Mouse (Mus musculus) stomach, embryonic 16.5 days (tissue): ENCODE data around the gene Prickle2. TPM values are rescaled to one million over a fixed set of nuclear protein-coding genes. Genes with fewer than 3 reads are reported as not detected.

Experiments
- ATAC-seq: fragments of 200-750 bp; cut with Nextera tagmentation; 2 replicates; pipeline ENCODE4 v1.8.0; 2017; ENCODE audit warnings: moderate number of reproducible peaks, moderate TSS enrichment; ENCODE audit not compliant: insufficient read depth, low FRiP score
- H3K27ac ChIP-seq: fragments of 300-500 bp; sonication (generic); 2 replicates; pipeline ENCODE4 v1.5.1; 2014; ENCODE audit warnings: low read length
- H3K27me3 ChIP-seq: fragments of 300-500 bp; sonication (generic); 2 replicates; pipeline ENCODE4 v1.6.1; 2014; ENCODE audit warnings: low read length, control low read depth, mixed read lengths; ENCODE audit not compliant: control insufficient read depth, insufficient read depth
- H3K36me3 ChIP-seq: fragments of 300-500 bp; sonication (generic); 2 replicates; pipeline ENCODE4 v1.6.1; 2014; ENCODE audit warnings: low read length; ENCODE audit not compliant: control insufficient read depth, insufficient read depth
- H3K4me1 ChIP-seq: fragments of 300-500 bp; sonication (generic); 2 replicates; pipeline ENCODE4 v1.6.1; 2014; ENCODE audit warnings: low read length, control low read depth, mixed read lengths; ENCODE audit not compliant: control insufficient read depth, insufficient read depth
- H3K4me2 ChIP-seq: fragments of 300-500 bp; sonication (generic); 2 replicates; pipeline ENCODE4 v1.6.1; 2014; ENCODE audit warnings: low read depth, low read length, mixed read lengths
- H3K4me3 ChIP-seq: fragments of 300-500 bp; sonication (generic); replicated peaks from 2 replicates; pipeline ENCODE4 v1.5.1; 2014; ENCODE audit warnings: mild to moderate bottlenecking, low read length
- H3K9ac ChIP-seq: fragments of 300-500 bp; sonication (generic); 2 replicates; pipeline ENCODE4 v1.6.1; 2014; ENCODE audit warnings: low read length
- H3K9me3 ChIP-seq: fragments of 300-500 bp; sonication (generic); replicated peaks from 2 replicates; pipeline ENCODE4 v1.6.1; 2016; ENCODE audit warnings: low read length, control low read depth; ENCODE audit not compliant: control insufficient read depth
- WGBS: fragments of 180-500 bp; shearing (Covaris S2); extraction: QIAGEN DNeasy Blood & Tissue Kit; methylation state at CpG from one replicate; pipeline ENCODE4 v1.1.7; 2014; 5-methylcytosine and 5-hydroxymethylcytosine counted together
- polyA plus RNA-seq: library from polyadenylated mRNA; unstranded; fragments of >200 nt; fragmentation: Nextera tagmentation; extraction: Ambion mirVana; gene quantifications from 2 replicates; pipeline ENCODE4 v1.2.1, GENCODE M21; 2015

Gene Prickle2
- polyA plus RNA-seq, 1 experiment from 2014 or later, result 9.3 TPM

- H3K4me1 ChIP-seq, result no peaks in the 10 kb centered on the region
- 49% methylated on average over 5 of the region's 5 CpGs for WGBS
- no peak overlapping the region for H3K4me2 ChIP-seq
These were observed 18.6 kb downstream of the Prickle2 start for GRCm38 (mm10) chr6:92687317-92687716.

GRCm38 (mm10) chr6:92674394-92674925, 31.5 kb downstream of the Prickle2 start:
- Histone ChIP-seq H3K4me2 (no peak overlapping the region), H3K9ac (no peak overlapping the region), H3K4me1 (no peaks in the 10 kb centered on the region), H3K27ac (no peak overlapping the region), H3K9me3 (no peaks in the 10 kb centered on the region), H3K36me3 (no peaks in the 10 kb centered on the region), H3K27me3 (no peaks in the 10 kb centered on the region), H3K4me3 (no peak overlapping the region)
- WGBS, result 32% methylated on average over 8 of the region's 8 CpGs
- ATAC-seq, result no peak

More at GRCm38 (mm10) chr6:92687317-92687716, 18.6 kb downstream of the Prickle2 start:
- no peak overlapping the region for H3K27ac ChIP-seq
- H3K27me3 ChIP-seq, result no peaks in the 10 kb centered on the region
- H3K9me3 ChIP-seq, result no peaks in the 10 kb centered on the region
- H3K9ac ChIP-seq, result no peak overlapping the region
- no peak for ATAC-seq
- no peak overlapping the region for H3K4me3 ChIP-seq
- H3K36me3 ChIP-seq, result no peaks in the 10 kb centered on the region

GRCm38 (mm10) chr6:92670518-92671147, 35.3 kb downstream of the Prickle2 start:
- no peak overlapping the region for H3K9ac ChIP-seq
- no peak overlapping the region for H3K4me2 ChIP-seq
- H3K27ac ChIP-seq, result no peak overlapping the region
- no peak for ATAC-seq
- no peaks in the 10 kb centered on the region for H3K36me3 ChIP-seq
- H3K27me3 ChIP-seq, result no peaks in the 10 kb centered on the region
- no peaks in the 10 kb centered on the region for H3K9me3 ChIP-seq
- H3K4me1 ChIP-seq, result peaks cover 3% of the 10 kb centered on the region; the same call in 1 of the 2 replicates
- WGBS, result 72% methylated on average over 5 of the region's 5 CpGs
- no peak overlapping the region for H3K4me3 ChIP-seq

- Histone ChIP-seq H3K9ac (no peak overlapping the region), H3K27me3 (no peaks in the 10 kb centered on the region), H3K4me3 (no peak overlapping the region), H3K4me2 (no peak overlapping the region), H3K27ac (no peak overlapping the region), H3K9me3 (no peaks in the 10 kb centered on the region), H3K36me3 (no peaks in the 10 kb centered on the region), H3K4me1 (peaks cover 9% of the 10 kb centered on the region; the same call in 1 of the 2 replicates)
- WGBS, result 86% methylated on average over 3 of the region's 3 CpGs
- ATAC-seq, result no peak
These were observed 36.3 kb downstream of the Prickle2 start for GRCm38 (mm10) chr6:92669623-92670022.

- Histone ChIP-seq H3K9me3 (no peaks in the 10 kb centered on the region), H3K36me3 (no peaks in the 10 kb centered on the region), H3K4me3 (no peak overlapping the region), H3K9ac (no peak overlapping the region), H3K4me2 (no peak overlapping the region), H3K4me1 (peaks cover 9% of the 10 kb centered on the region; the same call in 1 of the 2 replicates), H3K27me3 (no peaks in the 10 kb centered on the region), H3K27ac (no peak overlapping the region)
- 65% methylated on average over 3 of the region's 3 CpGs for WGBS
- ATAC-seq, result no peak
These were observed 38.4 kb downstream of the Prickle2 start for GRCm38 (mm10) chr6:92667544-92667943.

GRCm38 (mm10) chr6:92665530-92665989, 40.4 kb downstream of the Prickle2 start:
- Histone ChIP-seq H3K9ac (no peak overlapping the region), H3K36me3 (no peaks in the 10 kb centered on the region), H3K4me1 (peaks cover 13% of the 10 kb centered on the region; the same call in 1 of the 2 replicates), H3K9me3 (no peaks in the 10 kb centered on the region), H3K27me3 (no peaks in the 10 kb centered on the region), H3K4me2 (no peak overlapping the region), H3K4me3 (no peak overlapping the region), H3K27ac (no peak overlapping the region)
- WGBS, result 3% methylated on average over 1 of the region's 1 CpGs
- ATAC-seq, result no peak

GRCm38 (mm10) chr6:92663885-92664284, 42.1 kb downstream of the Prickle2 start:
- H3K4me2 ChIP-seq, result no peak overlapping the region
- no peak overlapping the region for H3K4me3 ChIP-seq
- peaks cover 13% of the 10 kb centered on the region; the same call in 1 of the 2 replicates for H3K4me1 ChIP-seq
- no peaks in the 10 kb centered on the region for H3K27me3 ChIP-seq
- no peaks in the 10 kb centered on the region for H3K36me3 ChIP-seq
- WGBS, result 83% methylated on average over 3 of the region's 3 CpGs
- H3K27ac ChIP-seq, result no peak overlapping the region
- no peak overlapping the region for H3K9ac ChIP-seq
- ATAC-seq, result no peak
- no peaks in the 10 kb centered on the region for H3K9me3 ChIP-seq

- no peaks in the 10 kb centered on the region for H3K36me3 ChIP-seq
- H3K4me3 ChIP-seq, result no peak overlapping the region
These were observed 42.5 kb downstream of the Prickle2 start for GRCm38 (mm10) chr6:92663433-92663832.

GRCm38 (mm10) chr6:92649063-92649462, 56.9 kb downstream of the Prickle2 start:
- Histone ChIP-seq H3K9me3 (no peaks in the 10 kb centered on the region), H3K4me1 (no peaks in the 10 kb centered on the region), H3K27me3 (no peaks in the 10 kb centered on the region), H3K36me3 (no peaks in the 10 kb centered on the region), H3K4me3 (no peak overlapping the region), H3K4me2 (no peak overlapping the region), H3K9ac (no peak overlapping the region), H3K27ac (no peak overlapping the region)
- no peak for ATAC-seq
- 91% methylated on average over 1 of the region's 1 CpGs for WGBS

More at GRCm38 (mm10) chr6:92663433-92663832, 42.5 kb downstream of the Prickle2 start:
- Histone ChIP-seq H3K4me2 (no peak overlapping the region), H3K4me1 (peaks cover 13% of the 10 kb centered on the region; the same call in 1 of the 2 replicates), H3K9ac (no peak overlapping the region), H3K27ac (no peak overlapping the region), H3K27me3 (no peaks in the 10 kb centered on the region), H3K9me3 (no peaks in the 10 kb centered on the region)
- 58% methylated on average over 4 of the region's 4 CpGs for WGBS
- no peak for ATAC-seq
